Mouse (Mus musculus): ENCODE measurements around the gene Eif5a2.
A peak's percentile ranks its signal among the peaks of the same experiment; 100 is the strongest.
"Not testable (repeated sequence)": the region's sequence is repeated elsewhere in the genome, so short reads cannot be mapped to it uniquely, and the experiment has no call there.

The Eif5a2 gene

DNA sequence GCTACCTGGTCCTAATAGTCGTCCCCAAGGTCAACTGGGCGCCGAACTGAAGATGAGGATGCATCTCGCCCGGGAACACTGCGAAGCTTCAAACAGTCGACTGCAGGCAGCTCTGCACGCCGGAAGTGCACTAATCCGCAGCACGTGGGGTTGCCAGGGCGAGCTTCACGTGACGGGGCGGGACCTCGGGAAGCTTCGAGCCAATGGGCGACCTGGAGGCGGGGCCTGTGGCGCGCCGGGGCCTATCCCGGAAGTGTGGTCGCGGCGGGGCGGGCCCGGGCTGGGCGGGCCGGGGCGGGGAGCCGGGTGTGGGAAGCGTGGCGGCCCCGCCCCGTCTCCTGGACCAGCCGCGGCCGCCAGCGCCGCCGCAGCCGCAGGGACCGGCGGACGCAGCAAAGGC, at the start of gene Eif5a2:
Eif5a2 (plus strand) TSS at position 283 of the 400 bp plus-strand sequence.
- peak; percentile 92 for DNase-seq (ENCODE audit: low read depth, low spot score)

GRCm38 (mm10) chr3:28734712-28735111, 46.4 kb upstream of the Eif5a2 start:
- DNase-seq (ENCODE audit: low read depth, low spot score), result no peak

- DNase-seq (ENCODE audit: low read depth, low spot score), result no peak
Measured at GRCm38 (mm10) chr3:28736981-28737380, 44.1 kb upstream of the Eif5a2 start.

GRCm38 (mm10) chr3:28740353-28740752, 40.7 kb upstream of the Eif5a2 start:
- no peak for DNase-seq (ENCODE audit: low read depth, low spot score)

DNA sequence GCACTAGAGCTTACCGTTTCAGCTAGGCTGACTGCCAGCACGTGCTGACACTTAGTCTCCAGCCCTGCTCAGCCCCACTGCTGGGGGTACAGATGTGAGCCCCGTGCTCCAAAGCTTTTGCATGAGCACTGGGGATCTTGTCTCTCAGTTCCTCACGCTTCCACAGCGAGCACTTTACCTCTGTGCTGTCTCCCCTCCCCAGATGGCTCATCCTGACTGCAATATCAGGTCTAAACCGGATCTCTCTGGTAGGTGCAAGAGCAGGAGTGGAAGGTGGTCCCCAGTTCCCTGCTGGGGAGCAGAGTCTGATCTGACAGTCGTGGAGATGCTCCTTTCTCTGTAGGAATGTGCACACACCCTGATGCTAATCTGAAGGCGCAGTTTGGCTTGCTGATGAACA, 37.8 kb upstream of the Eif5a2 start:
- DNase-seq (ENCODE audit: low read depth, low spot score), result no peak

DNA sequence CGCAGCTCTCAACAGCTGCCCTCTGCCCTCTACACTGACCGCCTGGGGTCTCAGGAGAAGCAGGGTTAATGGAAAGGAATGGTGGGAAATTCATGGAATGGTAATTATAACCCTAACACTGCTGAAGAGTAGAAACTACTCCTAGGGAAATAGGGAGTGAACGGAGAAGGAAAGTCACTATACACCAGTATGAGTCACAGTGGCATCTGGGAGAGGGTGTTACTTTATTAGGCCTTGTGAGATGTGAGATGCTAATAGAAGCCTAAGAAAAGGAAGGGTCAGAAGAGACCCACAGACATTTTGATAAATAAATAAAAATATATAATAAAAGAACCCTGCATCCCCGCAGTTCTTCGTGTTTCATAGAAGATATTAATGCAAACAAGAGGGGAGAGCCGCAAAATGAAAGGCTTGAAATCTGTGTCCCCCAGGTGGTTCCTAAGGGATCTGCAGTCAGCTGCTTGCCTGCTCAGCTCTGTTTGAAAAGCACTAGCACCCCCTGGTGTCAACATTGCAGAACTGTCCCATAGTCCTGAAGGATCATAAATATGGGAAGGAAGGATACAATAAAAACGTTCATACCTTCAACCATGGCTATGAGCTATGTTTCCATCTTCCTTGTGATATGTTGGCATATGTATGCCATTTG, 35.1 kb upstream of the Eif5a2 start:
- peak; percentile 91 for DNase-seq (ENCODE audit: low read depth, low spot score)

DNA sequence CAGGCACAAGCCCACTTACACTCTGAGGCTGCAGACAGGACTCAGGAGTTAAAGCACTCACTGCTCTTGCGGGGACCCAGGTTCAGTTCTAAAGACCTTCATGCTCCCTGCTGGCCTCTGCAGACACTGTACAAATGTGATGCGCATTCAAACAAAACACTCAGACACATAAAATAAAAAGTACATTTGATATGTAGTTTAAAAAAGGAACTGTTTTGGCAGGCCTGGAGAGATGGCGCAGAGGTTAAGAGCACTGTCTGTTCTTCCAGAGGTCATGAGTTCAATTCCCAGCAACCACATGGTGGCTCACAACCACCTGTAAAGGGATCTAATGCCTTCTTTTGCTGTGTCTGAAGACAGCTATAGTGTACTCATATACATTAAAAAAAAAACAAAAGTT, 32.9 kb upstream of the Eif5a2 start:
- DNase-seq (ENCODE audit: low read depth, low spot score), result no peak

GRCm38 (mm10) chr3:28748956-28749355, 32.1 kb upstream of the Eif5a2 start:
- no peak for DNase-seq (ENCODE audit: low read depth, low spot score)

GRCm38 (mm10) chr3:28755477-28755876, 25.6 kb upstream of the Eif5a2 start:
- no peak for DNase-seq (ENCODE audit: low read depth, low spot score)

- no peak for DNase-seq (ENCODE audit: low read depth, low spot score)
Measured at GRCm38 (mm10) chr3:28761225-28761789, 19.8 kb upstream of the Eif5a2 start.

DNA sequence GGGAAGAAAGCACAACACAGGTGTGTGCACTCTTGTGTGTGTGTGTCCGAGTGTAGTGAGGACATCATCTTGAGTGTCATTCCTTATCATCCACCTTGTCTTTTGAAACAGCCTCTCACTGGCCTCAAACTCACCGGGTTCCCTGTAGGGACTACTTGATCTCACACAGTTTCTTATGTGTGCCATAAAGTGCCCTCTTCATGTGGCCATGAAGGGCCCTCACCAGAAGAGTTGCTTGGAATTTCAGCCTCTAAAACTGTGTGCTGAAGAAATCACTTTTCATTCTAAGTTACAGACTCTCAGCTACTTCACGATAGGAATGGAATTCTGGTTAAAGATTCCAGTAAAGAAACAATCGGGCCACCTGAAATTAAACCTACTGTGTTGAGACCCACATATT, 14.1 kb upstream of the Eif5a2 start:
- DNase-seq (ENCODE audit: low read depth, low spot score), result no peak

GRCm38 (mm10) chr3:28768222-28768621, 12.9 kb upstream of the Eif5a2 start:
- no peak for DNase-seq (ENCODE audit: low read depth, low spot score)

- not testable (repeated sequence) for DNase-seq (ENCODE audit: low read depth, low spot score)
Measured at GRCm38 (mm10) chr3:28772919-28773318, 8.2 kb upstream of the Eif5a2 start.

DNA sequence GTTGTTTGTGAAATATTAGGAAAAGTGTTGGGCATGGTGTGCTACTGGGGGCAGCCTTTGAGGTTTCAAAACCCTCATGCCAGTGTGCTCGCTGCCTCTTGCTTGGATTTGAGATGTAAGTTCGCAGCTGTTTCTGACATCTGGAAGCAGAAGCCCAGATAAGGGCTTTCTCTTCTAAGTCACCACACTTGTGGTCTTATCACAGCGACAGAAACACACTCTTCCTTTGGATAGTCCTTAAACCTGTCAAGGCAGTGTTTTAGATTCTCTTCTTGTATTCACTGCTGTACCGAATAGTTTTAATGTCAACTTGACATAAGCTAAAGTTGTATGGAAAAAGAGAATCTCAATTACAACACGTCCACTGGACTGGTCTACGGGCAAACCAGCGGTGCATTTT, 5.7 kb upstream of the Eif5a2 start:
- no peak for DNase-seq (ENCODE audit: low read depth, low spot score)

- no peak for DNase-seq (ENCODE audit: low read depth, low spot score)
Measured at GRCm38 (mm10) chr3:28775958-28776357, 5.1 kb upstream of the Eif5a2 start.

DNA sequence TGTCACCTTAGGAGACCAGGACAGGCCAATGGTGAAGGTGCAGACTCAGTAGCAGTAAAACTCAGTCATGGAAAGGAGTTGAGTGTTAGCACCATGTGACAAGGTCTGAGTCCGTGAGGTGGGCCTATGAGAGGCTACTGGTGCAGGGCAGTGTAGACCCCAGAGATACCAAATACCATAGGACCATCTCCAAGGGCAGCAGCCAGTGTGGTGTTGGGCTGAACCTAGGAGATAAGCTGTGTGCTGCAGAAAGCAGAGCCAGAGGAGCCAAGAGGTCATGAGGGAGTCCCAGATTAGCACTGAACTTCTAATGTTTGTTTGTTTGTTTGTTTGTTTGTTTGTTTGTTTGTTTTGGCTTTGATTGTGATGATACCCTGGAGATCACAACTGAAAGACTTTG, 4.6 kb upstream of the Eif5a2 start:
- no peak for DNase-seq (ENCODE audit: low read depth, low spot score)

- no peak for DNase-seq (ENCODE audit: low read depth, low spot score)
Measured at GRCm38 (mm10) chr3:28780511-28780910, 565 bp upstream of the Eif5a2 start.

GRCm38 (mm10) chr3:28781422-28781821, 346 bp downstream of the Eif5a2 start:
- no peak for DNase-seq (ENCODE audit: low read depth, low spot score)

DNA sequence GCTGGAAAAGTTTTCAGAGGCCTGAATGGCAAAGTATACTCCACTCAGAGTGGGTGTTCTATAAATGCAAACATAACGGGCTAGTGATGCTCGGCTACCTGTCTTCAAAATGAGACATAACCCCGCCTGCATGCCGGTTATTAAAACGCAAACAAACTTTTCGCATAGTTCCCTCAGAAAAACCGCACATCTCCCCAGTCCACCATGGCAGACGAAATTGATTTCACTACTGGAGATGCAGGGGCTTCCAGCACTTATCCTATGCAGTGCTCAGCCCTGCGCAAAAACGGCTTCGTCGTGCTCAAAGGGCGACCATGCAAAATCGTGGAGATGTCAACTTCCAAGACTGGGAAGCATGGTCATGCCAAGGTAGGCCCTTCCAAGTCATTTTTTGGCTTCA, 772 bp downstream of the Eif5a2 start:
- no peak for DNase-seq (ENCODE audit: low read depth, low spot score)

GRCm38 (mm10) chr3:28784176-28784575, 3.1 kb downstream of the Eif5a2 start:
- no peak for DNase-seq (ENCODE audit: low read depth, low spot score)

- no peak for DNase-seq (ENCODE audit: low read depth, low spot score)
Measured at GRCm38 (mm10) chr3:28794835-28795234, 13.8 kb downstream of the Eif5a2 start.

DNA sequence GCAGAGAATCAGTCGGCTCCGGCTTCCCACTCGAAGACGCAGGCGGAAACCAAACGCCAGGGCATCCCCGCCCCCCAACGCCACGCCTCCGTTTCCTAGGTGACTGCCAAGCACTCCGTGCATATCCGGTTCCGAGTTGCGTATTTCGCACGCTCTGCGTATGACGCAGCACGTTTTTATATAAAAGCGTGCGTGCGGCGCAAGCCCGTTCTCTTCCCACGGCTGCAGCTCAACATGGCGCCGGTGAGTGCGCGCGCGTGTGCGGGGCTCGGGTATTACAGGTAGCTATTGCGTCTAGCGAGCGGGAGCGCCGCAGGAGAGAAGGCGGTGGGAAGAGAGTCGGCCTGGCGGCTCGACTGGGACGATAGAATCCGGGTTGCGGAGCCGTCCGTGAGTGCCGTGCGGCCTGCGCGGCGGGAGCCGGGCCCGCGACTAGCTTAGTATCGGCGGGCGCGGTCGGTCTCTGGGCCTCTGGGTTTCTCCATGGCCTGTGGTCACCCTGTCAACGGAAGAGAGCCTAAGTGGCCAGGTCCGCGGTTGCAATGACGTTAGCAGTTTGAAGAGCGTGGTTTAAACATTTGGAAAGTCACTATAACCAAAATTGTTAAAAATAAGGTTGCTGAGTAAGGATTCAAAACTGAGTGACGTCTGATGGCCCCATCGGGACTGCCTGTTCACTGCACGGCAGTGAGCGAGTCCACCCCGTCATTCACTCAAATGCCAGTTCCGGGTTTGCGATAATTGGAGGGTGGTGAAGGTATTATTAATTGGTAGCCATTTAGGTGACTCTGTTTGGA, 24.4 kb downstream of the Eif5a2 start, which contains the start of gene Rpl22l1:
Rpl22l1 (plus strand) TSS at position 136 of the 797 bp plus-strand sequence.
- peak; percentile 98 for DNase-seq (ENCODE audit: low read depth, low spot score)
